Mouse (Mus musculus) hindbrain, embryonic 11.5 days (tissue): Measurements from ENCODE around the gene Itch. TPM values are rescaled to one million over a fixed set of nuclear protein-coding genes. Genes with fewer than 3 reads are reported as not detected.
"Not testable (repeated sequence)": the region's sequence is repeated elsewhere in the genome, so short reads cannot be mapped to it uniquely, and the experiment has no call there.

Source experiments
- ATAC-seq: fragments of 200-750 bp; cut with Nextera tagmentation; 2 replicates; pipeline ENCODE4 v1.8.0; 2017; ENCODE audit warnings: mild to moderate bottlenecking, moderate TSS enrichment, moderate library complexity; ENCODE audit not compliant: low FRiP score
- DNase-seq: peaks from one replicate; pipeline ENCODE4 v3.0.0-alpha.2; 2015; ENCODE audit warnings: low spot score
- H3K27ac ChIP-seq: fragments of 300-500 bp; sonication (generic); 2 replicates; pipeline ENCODE4 v1.5.1; 2014; ENCODE audit warnings: mild to moderate bottlenecking, low read depth, low read length
- H3K27me3 ChIP-seq: fragments of 300-500 bp; sonication (generic); 2 replicates; pipeline ENCODE4 v1.6.1; 2014; ENCODE audit warnings: mild to moderate bottlenecking, low read length, moderate library complexity, mixed read lengths; ENCODE audit not compliant: control insufficient read depth, insufficient read depth
- H3K36me3 ChIP-seq: fragments of 300-500 bp; sonication (generic); 2 replicates; pipeline ENCODE4 v1.6.1; 2014; ENCODE audit warnings: mild to moderate bottlenecking, low read length, moderate library complexity, mixed read lengths; ENCODE audit not compliant: control insufficient read depth, insufficient read depth
- H3K4me1 ChIP-seq: fragments of 300-500 bp; sonication (generic); replicated peaks from 2 replicates; pipeline ENCODE4 v1.6.1; 2014; ENCODE audit warnings: low read length, mixed read lengths; ENCODE audit not compliant: control insufficient read depth, insufficient read depth
- H3K4me2 ChIP-seq: fragments of 300-500 bp; sonication (generic); replicated peaks from 2 replicates; pipeline ENCODE4 v1.6.1; 2014; ENCODE audit warnings: mild to moderate bottlenecking, low read depth, low read length
- H3K4me3 ChIP-seq: fragments of 300-500 bp; sonication (generic); 2 replicates; pipeline ENCODE4 v1.5.1; 2014; ENCODE audit warnings: low read depth, low read length
- H3K9ac ChIP-seq: fragments of 300-500 bp; sonication (generic); 2 replicates; pipeline ENCODE4 v1.6.1; 2014; ENCODE audit warnings: low read depth, low read length
- H3K9me3 ChIP-seq: fragments of 300-500 bp; sonication (generic); 2 replicates; pipeline ENCODE4 v1.6.1; 2016; ENCODE audit warnings: low read length; ENCODE audit not compliant: control insufficient read depth
- whole genome bisulfite sequencing: fragments of 180-500 bp; shearing (Covaris S2); extraction: QIAGEN DNeasy Blood & Tissue Kit; methylation state at CpG from one replicate; pipeline ENCODE4 v1.1.7; 2014; 5-methylcytosine and 5-hydroxymethylcytosine counted together
- polyA plus RNA-seq: library from polyadenylated mRNA; unstranded; fragments of >200 nt; fragmentation: Nextera tagmentation; extraction: Ambion mirVana; gene quantifications from 2 replicates; pipeline ENCODE4 v1.2.1, GENCODE M21; 2014

Gene Itch
- polyA plus RNA-seq, 1 experiment from 2014 or later: 56.6 TPM

DNA sequence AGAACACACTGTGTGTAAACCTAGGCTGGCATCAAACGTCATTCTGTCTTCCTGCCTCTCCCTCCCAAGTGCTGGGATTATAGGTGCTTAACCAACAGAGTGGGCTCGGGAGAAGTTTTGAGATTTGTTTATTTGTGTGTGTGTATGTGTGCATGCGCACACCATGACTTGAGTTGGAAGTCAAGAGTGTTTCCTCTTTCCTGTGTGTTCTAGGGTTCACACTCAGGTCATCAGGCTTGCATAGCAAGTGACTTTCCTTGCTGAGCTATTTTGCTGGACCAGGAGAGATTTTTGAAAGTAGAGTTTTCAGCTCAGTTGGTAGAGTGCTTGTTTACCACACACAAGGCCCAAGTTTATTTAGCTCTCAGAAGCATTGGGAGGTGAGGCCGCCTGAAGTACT is 1.8 kb downstream of the Itch start:
- no peak for DNase-seq
- Histone ChIP-seq H3K4me3 (no peak overlapping the region), H3K27me3 (no peaks in the 10 kb centered on the region), H3K4me1 (no peaks in the 10 kb centered on the region), H3K27ac (no peak overlapping the region), H3K9me3 (no peaks in the 10 kb centered on the region), H3K9ac (no peak overlapping the region), H3K36me3 (peaks cover 4% of the 10 kb centered on the region), H3K4me2 (no peak overlapping the region)
- ATAC-seq: no peak
- WGBS: 73% methylated on average over 4 of the region's 4 CpGs

DNA sequence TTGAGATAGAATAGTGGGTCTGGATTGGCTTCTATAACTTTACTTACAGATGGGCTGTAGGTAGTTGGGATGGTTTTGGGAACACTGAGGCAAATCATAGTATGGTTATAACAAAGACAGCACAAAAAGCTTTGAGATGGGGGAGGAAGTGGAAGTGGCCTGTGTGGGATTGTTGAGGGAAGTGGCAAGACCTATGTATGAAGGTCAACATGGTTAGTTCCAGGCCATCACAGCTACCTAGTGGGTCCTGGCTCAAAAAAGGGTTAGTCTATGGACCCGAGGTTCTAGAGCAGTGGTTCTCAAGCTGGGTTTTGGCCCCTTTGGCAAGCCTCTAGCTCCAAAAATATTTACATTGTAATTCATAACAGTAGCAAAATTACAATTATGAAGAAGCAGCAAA is 2.2 kb downstream of the Itch start:
- H3K9me3 ChIP-seq: no peaks in the 10 kb centered on the region
- DNase-seq (no peak), ATAC-seq (no peak)
- H3K36me3 ChIP-seq: peaks cover 7% of the 10 kb centered on the region
- no peaks in the 10 kb centered on the region for H3K27me3 ChIP-seq
- H3K4me1 ChIP-seq: no peaks in the 10 kb centered on the region
- no peak overlapping the region for H3K9ac ChIP-seq
- H3K4me2 ChIP-seq: no peak overlapping the region
- no peak overlapping the region for H3K4me3 ChIP-seq
- WGBS: 97% methylated on average over 1 of the region's 1 CpGs
- H3K27ac ChIP-seq: no peak overlapping the region

DNA sequence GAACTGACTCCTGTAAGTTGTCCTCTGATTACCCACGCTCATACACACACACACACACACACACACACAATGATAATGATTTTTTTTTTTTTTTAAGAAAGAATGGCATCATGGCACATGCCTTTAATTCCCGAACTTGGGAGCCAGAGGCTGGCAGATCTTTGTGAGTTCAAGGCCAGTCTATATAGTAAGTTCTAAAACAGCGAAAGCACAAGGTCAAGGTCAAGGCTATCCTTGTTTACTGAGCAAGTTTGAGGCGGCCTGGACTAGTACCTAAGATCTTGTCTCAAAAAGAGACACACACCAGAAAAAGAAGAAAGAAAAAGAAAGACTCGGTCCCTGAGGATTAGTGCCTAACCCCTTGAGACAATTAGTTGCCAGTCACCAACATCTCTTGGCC is 7.7 kb downstream of the Itch start:
- no peak for ATAC-seq
- Histone ChIP-seq H3K4me3 (no peak overlapping the region), H3K27me3 (no peaks in the 10 kb centered on the region), H3K36me3 (peaks cover 15% of the 10 kb centered on the region), H3K4me1 (no peaks in the 10 kb centered on the region), H3K9me3 (no peaks in the 10 kb centered on the region), H3K27ac (no peak overlapping the region), H3K4me2 (no peak overlapping the region), H3K9ac (no peak overlapping the region)
- no peak for DNase-seq
- 92% methylated on average over 5 of the region's 5 CpGs for WGBS

DNA sequence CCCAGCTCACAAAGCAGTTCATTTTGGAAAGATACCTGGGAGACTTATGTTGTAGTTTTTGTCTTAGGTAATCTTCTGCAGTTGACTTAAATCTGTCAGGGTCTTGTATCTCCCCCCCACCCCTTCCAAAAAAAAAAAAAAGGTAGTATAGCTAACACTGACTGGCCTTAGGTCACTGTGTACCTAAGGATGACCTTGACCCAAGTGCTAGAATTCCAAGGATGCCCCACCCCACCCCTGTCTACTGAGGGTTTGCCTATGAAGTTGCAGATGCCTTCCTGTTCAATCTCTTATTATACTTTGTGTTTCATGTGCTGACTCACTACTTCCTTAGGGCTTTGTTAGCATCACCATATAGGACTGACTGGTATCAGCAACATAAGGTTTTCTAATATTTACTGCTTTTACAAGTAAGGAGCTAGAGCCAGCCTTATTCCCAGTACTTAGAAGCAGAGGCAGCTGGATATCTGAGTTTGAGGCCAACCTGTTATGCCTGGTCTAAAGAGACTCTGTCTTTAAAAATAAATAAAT is 8.8 kb downstream of the Itch start:
- no peak for DNase-seq
- H3K9ac ChIP-seq: no peak overlapping the region
- peaks cover 22% of the 10 kb centered on the region for H3K36me3 ChIP-seq
- no peaks in the 10 kb centered on the region for H3K4me1 ChIP-seq
- no peaks in the 10 kb centered on the region; the same call in 1 of the 2 replicates for H3K9me3 ChIP-seq
- H3K4me2 ChIP-seq: no peak overlapping the region
- H3K27ac ChIP-seq: no peak overlapping the region
- no peaks in the 10 kb centered on the region for H3K27me3 ChIP-seq
- H3K4me3 ChIP-seq: no peak overlapping the region
- ATAC-seq: no peak

DNA sequence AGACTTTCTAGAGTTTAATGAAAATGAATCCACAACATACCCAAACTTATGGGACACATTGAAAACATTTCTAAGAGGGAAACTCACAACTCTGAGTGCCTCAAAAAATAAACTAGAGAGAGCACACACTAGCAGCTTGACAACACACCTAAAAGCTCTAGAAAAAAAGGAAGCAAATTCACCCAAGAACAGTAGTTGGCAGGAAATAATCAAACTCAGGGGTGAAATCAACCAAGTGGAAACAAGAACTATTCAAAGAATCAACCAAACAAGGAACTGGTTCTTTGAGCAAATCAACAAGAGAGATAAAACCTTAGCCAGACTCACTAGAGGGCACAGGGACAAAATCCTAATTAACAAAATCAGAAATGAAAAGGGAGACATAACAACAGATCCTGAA is 16.0 kb downstream of the Itch start:
- peaks cover 18% of the 10 kb centered on the region for H3K36me3 ChIP-seq
- H3K27ac ChIP-seq, DNase-seq, ATAC-seq, H3K4me2 ChIP-seq, H3K4me1 ChIP-seq, H3K27me3 ChIP-seq, H3K9ac ChIP-seq, H3K9me3 ChIP-seq, H3K4me3 ChIP-seq: not testable (repeated sequence)

DNA sequence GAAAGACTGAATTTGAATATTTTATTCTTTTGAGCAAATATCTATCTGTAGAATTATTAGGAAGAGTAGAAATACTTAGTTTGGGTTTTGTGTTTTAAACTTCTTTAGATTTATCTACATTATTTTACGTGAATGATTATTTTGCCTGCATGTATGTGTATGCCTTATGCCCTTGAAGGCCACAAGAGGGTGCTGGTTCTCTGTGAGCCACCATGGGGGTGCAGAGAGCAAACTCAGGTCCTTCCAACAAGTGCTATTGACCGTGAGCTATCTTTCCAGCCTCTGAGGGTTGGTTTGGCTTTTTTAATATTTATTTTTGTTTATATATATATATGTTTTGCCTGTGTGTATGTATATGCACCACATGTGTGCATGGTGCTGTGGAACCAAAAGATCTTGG is 74.1 kb downstream of the Itch start:
- no peaks in the 10 kb centered on the region for H3K27me3 ChIP-seq
- 79% methylated on average over 2 of the region's 2 CpGs for WGBS
- no peak overlapping the region for H3K27ac ChIP-seq
- H3K4me1 ChIP-seq: no peaks in the 10 kb centered on the region
- H3K4me3 ChIP-seq: no peak overlapping the region
- 0 out of 2 replicates have a peak, but pooled peaks cover 4% of the 10 kb centered on the region for H3K36me3 ChIP-seq
- H3K9me3 ChIP-seq: no peaks in the 10 kb centered on the region
- no peak overlapping the region for H3K9ac ChIP-seq
- no peak for ATAC-seq
- DNase-seq: peak; percentile 50
- no peak overlapping the region for H3K4me2 ChIP-seq

DNA sequence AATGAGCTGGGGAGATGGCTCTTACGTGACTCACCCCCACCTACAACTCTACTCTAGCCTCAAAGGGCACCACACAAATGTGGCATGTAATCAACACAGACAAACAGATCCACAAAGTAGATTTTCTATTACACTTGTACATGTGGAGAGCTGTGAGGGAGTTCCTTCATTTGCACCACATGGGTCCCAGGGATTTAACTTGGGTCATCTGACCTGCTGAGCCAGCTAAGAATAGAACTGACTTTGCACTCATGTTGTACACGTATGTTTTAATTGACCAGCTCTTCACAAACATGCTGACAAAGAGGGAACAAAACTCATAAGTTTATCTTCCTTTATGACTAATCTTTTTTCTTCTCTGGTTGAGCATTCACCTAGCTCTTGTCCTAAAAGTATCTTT is 89.8 kb downstream of the Itch start:
- ATAC-seq (no peak), DNase-seq (no peak)
- H3K27ac ChIP-seq: no peak overlapping the region
- H3K4me2 ChIP-seq: no peak overlapping the region
- H3K4me1 ChIP-seq: no peaks in the 10 kb centered on the region
- no peaks in the 10 kb centered on the region for H3K9me3 ChIP-seq
- peaks cover 6% of the 10 kb centered on the region for H3K36me3 ChIP-seq
- 94% methylated on average over 2 of the region's 2 CpGs for WGBS
- H3K9ac ChIP-seq: no peak overlapping the region
- no peak overlapping the region for H3K4me3 ChIP-seq
- no peaks in the 10 kb centered on the region for H3K27me3 ChIP-seq

DNA sequence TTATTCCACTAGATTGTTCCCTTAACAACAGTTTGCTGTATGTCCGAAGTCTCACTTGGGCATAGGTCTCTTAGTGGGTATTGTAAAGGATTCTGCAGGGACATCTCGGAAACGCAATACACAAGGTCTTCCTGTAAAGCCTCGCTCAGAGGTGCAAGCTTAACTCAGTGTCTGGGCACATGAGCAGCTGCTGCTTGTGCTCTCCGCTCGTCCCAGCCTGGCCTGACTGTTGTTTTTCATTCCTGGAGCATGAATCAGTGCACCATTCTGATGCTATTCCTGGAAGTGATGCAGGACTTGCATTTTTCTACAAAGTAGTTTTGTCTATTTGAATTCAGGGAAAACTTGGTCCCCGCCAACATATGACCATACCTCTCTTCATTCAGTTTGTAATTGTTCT is 91.4 kb downstream of the Itch start:
- no peaks in the 10 kb centered on the region for H3K4me1 ChIP-seq
- DNase-seq (no peak), ATAC-seq (no peak)
- no peak overlapping the region for H3K9ac ChIP-seq
- H3K4me2 ChIP-seq: no peak overlapping the region
- H3K4me3 ChIP-seq: no peak overlapping the region
- no peak overlapping the region for H3K27ac ChIP-seq
- H3K36me3 ChIP-seq: peaks cover 6% of the 10 kb centered on the region
- no peaks in the 10 kb centered on the region for H3K27me3 ChIP-seq
- no peaks in the 10 kb centered on the region for H3K9me3 ChIP-seq
- WGBS: 95% methylated on average over 7 of the region's 7 CpGs

DNA sequence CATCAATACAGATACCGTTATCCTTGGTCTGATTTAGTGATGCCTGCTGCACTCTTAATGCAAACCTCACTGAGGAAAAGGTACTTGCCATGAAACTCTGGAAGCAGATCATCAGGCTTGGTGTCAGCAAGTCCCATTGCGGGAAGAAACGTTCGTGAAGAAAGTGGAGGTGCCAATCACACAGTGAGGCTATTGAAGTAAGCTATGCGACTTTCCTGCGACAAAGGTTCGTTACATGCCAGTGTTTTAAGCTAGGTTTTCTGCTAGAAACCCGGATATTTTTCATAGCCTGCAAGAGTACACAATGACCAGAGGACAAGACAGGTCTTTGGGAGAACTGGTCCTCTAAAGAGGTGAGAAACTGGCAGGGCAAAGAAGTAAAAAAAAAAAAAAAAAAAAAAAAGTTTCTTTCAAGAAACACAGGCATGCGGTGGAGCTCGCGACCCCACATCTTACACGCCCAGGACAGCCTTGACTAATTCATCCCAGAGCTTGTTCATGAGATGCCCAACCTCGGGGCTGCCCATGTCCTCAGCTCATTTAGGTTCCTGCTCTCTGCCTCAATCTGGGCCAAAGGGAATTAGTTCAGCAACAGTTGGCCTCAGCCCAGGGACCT is 102.5 kb downstream of the Itch start:
- DNase-seq (peak; percentile 46), ATAC-seq (peak; percentile 91)
- Histone ChIP-seq H3K9me3 (no peaks in the 10 kb centered on the region), H3K4me2 (peak overlapping the region; percentile 52), H3K4me3 (peak overlapping the region; percentile 91), H3K27me3 (no peaks in the 10 kb centered on the region), H3K9ac (peak overlapping the region; percentile 66; the same call in 1 of the 2 replicates), H3K27ac (peak overlapping the region; percentile 83), H3K4me1 (peaks cover 2% of the 10 kb centered on the region; the same call in 1 of the 2 replicates), H3K36me3 (no peaks in the 10 kb centered on the region)
- 7% methylated on average over 13 of the region's 13 CpGs for whole genome bisulfite sequencing
